14 mouse cellular contexts compared by ENCODE assay signal in genomic region chr12:110599791-110600190, GRCm38 (mm10). TPM values are rescaled to one million over a fixed set of nuclear protein-coding genes. Genes with fewer than 3 reads are reported as not detected.
A peak's percentile ranks its signal among the peaks of the same experiment; 100 is the strongest.
DNase-seq lines count a peak whose midpoint lies in the region; ATAC-seq and TF ChIP-seq lines count a peak whose summit lies in the region.
"Had no signal": no experiment of that assay in that cellular context is flagged by ENCODE, and none has a peak within 500 bp of the region (broad histone marks: within the 10 kb centered on the region; RNA-seq: fewer than 3 reads in every experiment).

No protein-coding gene starts in this region.

- H3K4me3 ChIP-seq in forebrain, embryonic 13.5 days = no peak overlapping the region
- H3K4me3 ChIP-seq in forebrain, embryonic 10.5 days = no peak overlapping the region
- no peak overlapping the region for H3K4me3 ChIP-seq in midbrain, embryonic 11.5 days (ENCODE audit: low read depth, low read length)
- H3K4me3 ChIP-seq in midbrain, embryonic 10.5 days = no peak overlapping the region
- no peak overlapping the region for H3K4me3 ChIP-seq in intestine, postnatal 0 days (ENCODE audit: low read depth, low read length)
- H3K4me3 ChIP-seq: liver, embryonic 15.5 days had no signal

- ATAC-seq in forebrain, embryonic 13.5 days = no peak
- no peak for ATAC-seq in midbrain, embryonic 11.5 days (ENCODE audit: low FRiP score)
- ATAC-seq in intestine, postnatal 0 days = peak; percentile 28; the same call in 1 of the 2 replicates
- ATAC-seq: CD4-positive, CD25-positive, alpha-beta regulatory T cell, adult 4 months had no signal

- H3K27ac ChIP-seq in forebrain, embryonic 13.5 days = no peak overlapping the region
- H3K27ac ChIP-seq in forebrain, embryonic 10.5 days = no peak overlapping the region
- no peak overlapping the region for H3K27ac ChIP-seq in midbrain, embryonic 11.5 days (ENCODE audit: low read depth, low read length)
- H3K27ac ChIP-seq in midbrain, embryonic 10.5 days (replicated peaks) = no peak overlapping the region
- no peak overlapping the region for H3K27ac ChIP-seq in intestine, postnatal 0 days (ENCODE audit: low read depth, low read length)
- H3K27ac ChIP-seq: forebrain, embryonic 15.5 days; liver, embryonic 15.5 days had no signal

- no peak overlapping the region for H3K4me2 ChIP-seq in forebrain, embryonic 13.5 days
- no peak overlapping the region for H3K4me2 ChIP-seq in midbrain, embryonic 11.5 days
- H3K4me2 ChIP-seq in intestine, postnatal 0 days (replicated peaks; ENCODE audit: low read depth) = no peak overlapping the region

- peaks cover 31% of the 10 kb centered on the region for H3K4me1 ChIP-seq in forebrain, embryonic 13.5 days
- H3K4me1 ChIP-seq in forebrain, embryonic 10.5 days = peaks cover 35% of the 10 kb centered on the region
- peaks cover 20% of the 10 kb centered on the region for H3K4me1 ChIP-seq in midbrain, embryonic 11.5 days (ENCODE audit: control insufficient read depth, insufficient read depth, low read length)
- H3K4me1 ChIP-seq in midbrain, embryonic 10.5 days = peaks cover 33% of the 10 kb centered on the region
- 0 out of 2 replicates have a peak, but pooled peaks cover 5% of the 10 kb centered on the region for H3K4me1 ChIP-seq in intestine, postnatal 0 days (replicated peaks; ENCODE audit: control insufficient read depth, insufficient read depth, low read length)

- H3K9ac ChIP-seq in forebrain, embryonic 13.5 days = peak overlapping the region; percentile 38; the same call in 1 of the 2 replicates
- 0 out of 2 replicates have a peak overlapping the region, but pooled peaks have one; percentile 9 for H3K9ac ChIP-seq in midbrain, embryonic 11.5 days (ENCODE audit: low read length)
- H3K9ac ChIP-seq in intestine, postnatal 0 days (ENCODE audit: low read depth, low read length) = no peak overlapping the region
- H3K9ac ChIP-seq: liver, embryonic 15.5 days had no signal

- no peak for DNase-seq in forebrain, embryonic 10.5 days (ENCODE audit: extremely low spot score, low spot score)
- DNase-seq in midbrain, embryonic 11.5 days (ENCODE audit: low spot score, missing footprints) = no peak
- DNase-seq in midbrain, embryonic 10.5 days (ENCODE audit: low spot score) = no peak
- peak; percentile 74 for DNase-seq in NIH3T3 (ENCODE audit: low read depth)
- no peak for DNase-seq in kidney, adult 18-20 months
- no peak for DNase-seq in thymus, postnatal 4 days
- DNase-seq: gastrocnemius, postnatal 10 days; kidney, adult 11 months; retina, postnatal 1 day had no signal

- no peak for TF ChIP-seq CTCF in intestine, postnatal 0 days (IDR thresholded peaks at IDR 0.05; ENCODE audit: low read depth)

- 68% methylated on average over 4 of the region's 4 CpGs for WGBS in forebrain, embryonic 13.5 days
- 78% methylated on average over 4 of the region's 4 CpGs for WGBS in forebrain, embryonic 10.5 days
- WGBS in midbrain, embryonic 11.5 days = 81% methylated on average over 4 of the region's 4 CpGs
- 87% methylated on average over 4 of the region's 4 CpGs for WGBS in midbrain, embryonic 10.5 days
- WGBS in intestine, postnatal 0 days = 34% methylated on average over 4 of the region's 4 CpGs

- peaks cover 11% of the 10 kb centered on the region; the same call in 1 of the 2 replicates for H3K27me3 ChIP-seq in forebrain, embryonic 13.5 days
- H3K27me3 ChIP-seq in forebrain, embryonic 10.5 days (ENCODE audit: poor library complexity, severe bottlenecking) = peaks cover 15% of the 10 kb centered on the region
- no peaks in the 10 kb centered on the region for H3K27me3 ChIP-seq in midbrain, embryonic 11.5 days (ENCODE audit: control insufficient read depth, insufficient read depth, low read length)
- peaks cover 20% of the 10 kb centered on the region for H3K27me3 ChIP-seq in midbrain, embryonic 10.5 days (ENCODE audit: low read depth, poor library complexity, severe bottlenecking)
- H3K27me3 ChIP-seq in intestine, postnatal 0 days (replicated peaks; ENCODE audit: control insufficient read depth, insufficient read depth, low read length) = no peaks in the 10 kb centered on the region
- H3K27me3 ChIP-seq: forebrain, embryonic 15.5 days had no signal

- H3K36me3 ChIP-seq in forebrain, embryonic 13.5 days (ENCODE audit: poor library complexity, severe bottlenecking) = no peaks in the 10 kb centered on the region
- peaks cover 4% of the 10 kb centered on the region; the same call in 1 of the 2 replicates for H3K36me3 ChIP-seq in forebrain, embryonic 10.5 days (replicated peaks)
- no peaks in the 10 kb centered on the region for H3K36me3 ChIP-seq in midbrain, embryonic 11.5 days (ENCODE audit: control insufficient read depth, insufficient read depth, low read length)
- 0 out of 2 replicates have a peak, but pooled peaks cover 1% of the 10 kb centered on the region for H3K36me3 ChIP-seq in midbrain, embryonic 10.5 days
- H3K36me3 ChIP-seq in intestine, postnatal 0 days (ENCODE audit: control insufficient read depth, insufficient read depth) = no peaks in the 10 kb centered on the region
- H3K36me3 ChIP-seq: forebrain, embryonic 15.5 days; liver, embryonic 15.5 days had no signal

- no peaks in the 10 kb centered on the region for H3K9me3 ChIP-seq in forebrain, embryonic 13.5 days (replicated peaks)
- no peaks in the 10 kb centered on the region for H3K9me3 ChIP-seq in forebrain, embryonic 10.5 days
- no peaks in the 10 kb centered on the region for H3K9me3 ChIP-seq in midbrain, embryonic 11.5 days (ENCODE audit: control insufficient read depth, low read length)
- no peaks in the 10 kb centered on the region for H3K9me3 ChIP-seq in midbrain, embryonic 10.5 days (replicated peaks)
- H3K9me3 ChIP-seq in intestine, postnatal 0 days (ENCODE audit: control insufficient read depth) = no peaks in the 10 kb centered on the region
- H3K9me3 ChIP-seq: forebrain, embryonic 15.5 days; liver, embryonic 15.5 days had no signal

RNA-seq across cellular contexts. Expression of gene Dync1h1, which starts 1.5 kb away (rescaled TPM):
- polyA plus RNA-seq in forebrain, embryonic 13.5 days (2015; fragmentation: Nextera tagmentation; extraction: Ambion mirVana) = 76.3 and 97.0 TPM in 2 replicates
- polyA plus RNA-seq in forebrain, embryonic 10.5 days (2016; fragmentation: Nextera tagmentation; extraction: Ambion mirVana) = 62.0 and 75.6 TPM in 2 replicates
- 74.9 and 83.1 TPM in 2 replicates for polyA plus RNA-seq in midbrain, embryonic 11.5 days (2014; fragmentation: Nextera tagmentation; extraction: Ambion mirVana)
- 58.9 and 71.5 TPM in 2 replicates for polyA plus RNA-seq in midbrain, embryonic 10.5 days (2016; fragmentation: Nextera tagmentation; extraction: Ambion mirVana)
- 19.7 and 21.8 TPM in 2 replicates for polyA plus RNA-seq in intestine, postnatal 0 days (2015; fragmentation: Nextera tagmentation; extraction: Ambion mirVana)
